Mouse (Mus musculus) neutrophil, adult 5-6 weeks (primary cell): ENCODE results near the gene Xntrpc. TPM values are rescaled to one million over a fixed set of nuclear protein-coding genes. Genes with fewer than 3 reads are reported as not detected.
A peak's percentile ranks its signal among the peaks of the same experiment; 100 is the strongest.

Experiments used
- ATAC-seq: fragments of 151-379, 151-347 bp; 2 replicates; pipeline ENCODE4 v1.8.0; 2017; ENCODE audit warnings: mild to moderate bottlenecking, moderate TSS enrichment; ENCODE audit not compliant: insufficient number of reproducible peaks, poor library complexity, low FRiP score, severe bottlenecking; ENCODE audit errors: extremely low read depth
- total RNA-seq: library from RNA; stranded (forward); fragments of 200-1000 nt; gene quantifications from 2 replicates; pipeline ENCODE4 v1.2.3, GENCODE M21; 2017

Xntrpc gene
- total RNA-seq, 1 experiment from 2014 or later = 0.47 TPM

GRCm38 (mm10) chr7:102076714-102077296, 11.3 kb downstream of the Xntrpc start:
- ATAC-seq = peak; percentile 41; the same call in 1 of the 2 replicates

DNA sequence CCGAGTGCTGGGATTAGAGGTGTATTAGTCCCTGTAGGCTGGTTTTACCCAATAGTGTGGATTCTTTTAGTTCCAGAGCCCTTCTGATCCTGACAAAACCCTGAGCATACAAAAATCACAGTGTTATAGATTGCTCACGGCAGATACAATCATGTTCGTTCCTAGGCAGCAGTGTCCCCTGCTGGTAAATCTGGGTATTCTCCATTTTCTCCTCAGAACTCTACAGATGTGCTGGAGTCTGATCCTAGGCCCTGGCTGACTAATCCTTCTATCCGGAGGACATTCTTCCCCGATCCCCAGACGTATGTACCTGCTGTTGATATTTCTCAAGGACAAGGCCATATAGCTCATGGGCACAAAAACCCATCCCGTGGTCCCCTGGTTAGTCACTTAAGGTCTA, 13.0 kb downstream of the Xntrpc start:
- ATAC-seq = no peak

- ATAC-seq = no peak
Measured at GRCm38 (mm10) chr7:102080311-102080710, 14.8 kb downstream of the Xntrpc start.

GRCm38 (mm10) chr7:102081784-102082183, 16.3 kb downstream of the Xntrpc start:
- no peak for ATAC-seq

GRCm38 (mm10) chr7:102082816-102083215, 17.3 kb downstream of the Xntrpc start, which contains the start of gene Trpc2:
Gene Trpc2, plus strand, starts transcription at chr7:102083116.
- ATAC-seq = no peak

- ATAC-seq = no peak
Measured at GRCm38 (mm10) chr7:102084041-102084696, 18.7 kb downstream of the Xntrpc start.

DNA sequence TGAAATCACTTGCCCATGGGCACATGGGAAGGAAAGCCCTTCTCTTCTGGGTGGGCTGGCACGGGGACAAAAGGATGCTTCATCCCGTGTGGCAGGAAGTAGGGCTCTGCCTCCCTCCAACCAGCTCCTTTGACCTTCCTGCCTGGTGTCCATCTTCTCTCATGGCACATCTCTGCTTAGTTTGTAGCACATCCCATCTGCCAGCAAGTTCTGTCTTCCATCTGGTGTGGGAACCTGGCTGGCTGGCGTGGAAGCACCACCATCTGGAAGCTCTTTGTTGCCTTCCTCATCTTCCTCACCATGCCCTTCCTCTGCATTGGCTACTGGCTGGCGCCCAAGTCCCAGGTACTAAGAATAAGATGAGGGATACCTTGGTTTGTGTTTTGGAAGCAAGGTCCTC, 21.8 kb downstream of the Xntrpc start:
- ATAC-seq = no peak

GRCm38 (mm10) chr7:102099760-102100661, 34.5 kb downstream of the Xntrpc start:
- peak; percentile 71 for ATAC-seq

- ATAC-seq = no peak
Measured at GRCm38 (mm10) chr7:102100868-102101267, 35.4 kb downstream of the Xntrpc start.

GRCm38 (mm10) chr7:102101487-102101886, 36.0 kb downstream of the Xntrpc start, which contains the start of gene Art1:
Gene Art1, plus strand, starts transcription at chr7:102101743.
- no peak for ATAC-seq

DNA sequence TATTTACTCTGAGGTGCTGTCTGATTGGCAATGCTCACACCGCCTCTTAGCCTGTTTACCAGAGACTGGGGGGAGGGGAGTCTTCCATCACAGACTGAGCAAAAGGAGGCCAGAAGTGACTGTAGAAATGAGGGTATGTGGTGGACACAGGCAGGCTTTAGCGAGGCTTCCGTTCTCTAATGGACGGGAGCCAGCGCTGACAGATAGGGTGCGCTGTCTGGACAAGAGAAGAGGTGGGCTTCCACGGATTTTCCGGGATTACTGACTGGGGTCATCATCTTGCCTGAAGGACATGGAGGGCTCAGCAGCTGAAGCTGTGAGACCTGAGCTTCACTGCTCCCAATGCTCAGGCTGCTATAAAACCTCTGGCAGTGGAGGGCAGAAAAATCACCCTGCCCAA, 36.7 kb downstream of the Xntrpc start:
- ATAC-seq = no peak

DNA sequence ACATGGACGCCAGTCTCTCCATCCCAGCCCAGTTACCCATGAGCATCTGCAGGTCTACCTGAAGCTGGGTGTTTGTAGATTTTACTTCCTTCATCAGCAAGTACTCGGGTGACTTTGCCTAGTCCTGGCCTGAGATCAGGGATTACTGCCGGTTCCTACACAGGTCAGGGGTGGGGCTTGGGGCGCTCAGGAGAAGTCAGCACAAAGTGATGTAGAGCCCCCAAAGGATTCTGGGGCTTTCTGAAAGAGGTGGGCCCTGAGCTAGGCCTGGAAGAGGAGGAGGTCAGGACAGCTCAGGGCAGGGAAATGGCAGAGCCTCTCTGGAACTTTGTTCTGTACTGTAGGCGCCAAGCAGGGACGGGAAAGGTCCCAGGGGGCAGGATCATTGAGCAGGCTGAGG, 37.2 kb downstream of the Xntrpc start:
- ATAC-seq = no peak

DNA sequence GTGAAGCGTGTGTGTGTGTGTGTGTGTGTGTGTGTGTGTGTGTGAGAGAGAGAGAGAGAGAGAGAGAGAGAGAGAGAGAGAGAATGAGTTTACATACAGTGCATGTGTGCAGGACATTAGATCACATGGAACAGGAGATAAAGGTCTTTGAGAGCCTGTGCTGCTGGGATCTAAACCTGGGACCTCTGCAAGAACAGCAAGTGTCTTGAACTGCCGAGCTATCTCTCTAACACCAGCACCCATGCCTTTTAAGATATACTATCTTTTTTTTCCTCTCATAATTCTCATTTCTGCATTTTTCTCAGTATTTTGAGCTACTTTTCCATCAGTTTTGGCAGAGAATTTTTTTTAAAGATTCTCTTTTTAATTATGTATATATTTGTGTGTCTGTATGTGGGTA, 38.0 kb downstream of the Xntrpc start:
- ATAC-seq = no peak

DNA sequence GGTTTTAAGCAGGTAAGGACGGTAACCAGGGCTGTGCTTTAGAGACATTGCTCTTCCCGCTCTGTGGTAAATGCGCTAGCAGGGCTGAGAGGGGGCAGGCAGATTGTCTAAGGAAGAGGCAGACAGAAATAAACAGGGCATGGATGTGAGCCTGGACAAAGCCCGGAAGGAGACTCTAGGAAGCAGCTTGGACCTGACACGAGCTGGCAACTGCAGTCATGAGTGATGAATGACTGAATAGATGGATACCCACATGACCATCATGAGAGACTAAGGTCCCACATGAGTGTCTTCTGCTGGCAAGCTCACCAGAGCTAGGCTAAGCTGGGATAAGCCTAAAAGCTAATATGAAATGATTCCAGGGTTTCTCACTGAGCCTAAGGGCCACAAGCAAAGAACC, 38.6 kb downstream of the Xntrpc start:
- ATAC-seq = no peak

DNA sequence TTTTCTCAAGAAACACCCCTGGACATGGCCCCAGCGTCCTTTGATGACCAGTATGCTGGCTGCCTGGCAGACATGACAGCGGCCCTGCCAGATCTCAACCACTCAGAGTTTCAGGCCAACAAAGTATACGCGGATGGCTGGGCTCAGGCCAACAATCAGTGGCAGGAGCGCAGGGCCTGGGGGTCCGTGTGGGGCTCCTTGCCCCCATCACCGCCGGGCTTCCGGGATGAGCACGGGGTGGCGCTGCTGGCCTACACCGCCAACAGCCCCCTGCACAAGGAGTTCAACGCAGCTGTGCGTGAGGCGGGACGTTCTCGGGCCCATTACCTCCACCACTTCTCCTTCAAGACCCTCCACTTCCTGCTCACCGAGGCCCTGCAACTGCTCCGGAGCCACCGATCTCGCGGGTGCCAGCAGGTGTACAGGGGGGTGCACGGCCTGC, 41.2 kb downstream of the Xntrpc start:
- no peak; the same call in 1 of the 2 replicates for ATAC-seq

DNA sequence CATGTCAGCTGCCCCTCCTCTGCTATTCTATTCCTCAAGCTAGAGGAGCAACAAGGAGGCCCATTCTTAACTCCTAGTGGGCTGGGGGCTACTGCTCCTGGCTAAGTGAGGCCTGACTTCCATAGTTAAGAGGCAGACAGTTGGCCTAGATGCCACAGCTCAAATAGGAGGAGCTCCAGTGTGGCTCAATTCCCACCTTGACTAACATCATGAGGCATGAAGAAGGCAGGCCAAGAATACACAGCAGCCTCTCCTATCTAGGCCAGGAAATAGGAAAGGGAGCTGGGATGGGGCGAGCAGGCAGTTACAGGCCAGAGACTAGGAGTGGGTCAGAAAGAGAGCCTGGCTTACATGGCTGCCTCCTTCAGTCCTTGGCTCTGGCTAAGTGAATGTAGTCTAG, 42.7 kb downstream of the Xntrpc start:
- ATAC-seq = no peak

DNA sequence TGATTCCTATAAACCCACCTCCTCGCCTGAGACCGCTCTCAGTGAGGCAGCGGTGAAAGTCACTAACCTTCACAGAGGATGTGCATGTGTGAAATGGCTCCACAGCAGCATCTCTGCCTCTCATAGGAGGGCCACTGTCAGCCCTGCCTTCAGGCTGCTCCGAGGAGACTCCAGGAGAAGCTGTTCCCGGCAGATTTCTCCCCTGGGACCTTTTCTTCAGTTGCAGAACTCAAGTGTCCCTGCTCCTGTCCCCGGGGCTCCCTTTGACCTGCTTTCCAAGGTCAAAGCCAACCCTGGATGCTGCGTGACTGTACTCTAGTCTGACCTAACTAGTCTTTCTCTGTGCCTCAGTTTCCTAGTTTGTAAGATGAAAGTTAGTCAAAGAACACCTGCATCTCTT, 43.7 kb downstream of the Xntrpc start, which contains the start of gene Art5:
Art5 (minus strand) TSS at position 319 of the 400 bp plus-strand sequence.
- ATAC-seq = no peak

GRCm38 (mm10) chr7:102109746-102110145, 44.2 kb downstream of the Xntrpc start:
- ATAC-seq = no peak

- ATAC-seq = no peak
Measured at GRCm38 (mm10) chr7:102113151-102113729, 47.7 kb downstream of the Xntrpc start.
